Mouse (Mus musculus) 3T3-L1 (cell line): ENCODE measurements at regions not wholly inside any gene's neighbourhood (a gene's known extent, or its start where the extent isn't known, plus 50 kb on each side); places are given as distances from the start of the nearest gene placed in this dataset.

Experiments used
- DNase-seq: peaks from one replicate; pipeline ENCODE4 v3.0.0-alpha.2; 2015; ENCODE audit warnings: low read depth, low spot score

GRCm38 (mm10) chr6:51002713-51003112 is 348.5 kb upstream of the Npvf start:
- peak; percentile 26 for DNase-seq

- DNase-seq = no peak
These were observed 351.9 kb upstream of the Npvf start for GRCm38 (mm10) chr6:51006074-51006591.

GRCm38 (mm10) chr6:51009526-51010340 is 355.5 kb upstream of the Npvf start:
- DNase-seq = no peak

GRCm38 (mm10) chr6:51010536-51010935 is 356.3 kb upstream of the Npvf start:
- DNase-seq = no peak

GRCm38 (mm10) chr6:51012086-51012830 is 358.0 kb upstream of the Npvf start:
- DNase-seq = peak; percentile 48

GRCm38 (mm10) chr6:51015735-51016134 is 361.5 kb upstream of the Npvf start:
- peak; percentile 29 for DNase-seq

GRCm38 (mm10) chr6:51016441-51017070 is 362.3 kb upstream of the Npvf start:
- no peak for DNase-seq

GRCm38 (mm10) chr6:51017260-51017999 is 363.2 kb upstream of the Npvf start:
- DNase-seq = no peak

GRCm38 (mm10) chr6:51021206-51021605 is 367.0 kb upstream of the Npvf start:
- DNase-seq = no peak

- no peak for DNase-seq
These were observed 369.1 kb upstream of the Npvf start for GRCm38 (mm10) chr6:51023361-51023760.

- DNase-seq = peak; percentile 91
These were observed 370.5 kb upstream of the Npvf start for GRCm38 (mm10) chr6:51024756-51025155.

- no peak for DNase-seq
These were observed 371.2 kb upstream of the Npvf start for GRCm38 (mm10) chr6:51025411-51025810.

GRCm38 (mm10) chr6:51027296-51027695 is 373.1 kb upstream of the Npvf start:
- no peak for DNase-seq

GRCm38 (mm10) chr6:51029516-51029915 is 375.3 kb upstream of the Npvf start:
- no peak for DNase-seq

GRCm38 (mm10) chr6:51029953-51030352 is 375.7 kb upstream of the Npvf start:
- no peak for DNase-seq

- DNase-seq = no peak
These were observed 379.6 kb upstream of the Npvf start for GRCm38 (mm10) chr6:51033835-51034234.

- DNase-seq = no peak
These were observed 381.8 kb upstream of the Npvf start for GRCm38 (mm10) chr6:51036074-51036473.

- DNase-seq = no peak
These were observed 382.3 kb upstream of the Npvf start for GRCm38 (mm10) chr6:51036553-51036952.

- peak; percentile 6 for DNase-seq
These were observed 382.7 kb upstream of the Npvf start for GRCm38 (mm10) chr6:51036956-51037355.

GRCm38 (mm10) chr6:51039486-51040180 is 385.4 kb upstream of the Npvf start:
- no peak for DNase-seq

GRCm38 (mm10) chr6:51043970-51044369 is 388.5 kb upstream of the Nfe2l3 start:
- DNase-seq = no peak
